Mouse (Mus musculus): ENCODE results near the gene Pde4dip. TPM values are rescaled to one million over a fixed set of nuclear protein-coding genes. Genes with fewer than 3 reads are reported as not detected.

The Pde4dip gene
- polyA plus RNA-seq, 1 experiment from 2014 or later, result 22.8 TPM

DNA sequence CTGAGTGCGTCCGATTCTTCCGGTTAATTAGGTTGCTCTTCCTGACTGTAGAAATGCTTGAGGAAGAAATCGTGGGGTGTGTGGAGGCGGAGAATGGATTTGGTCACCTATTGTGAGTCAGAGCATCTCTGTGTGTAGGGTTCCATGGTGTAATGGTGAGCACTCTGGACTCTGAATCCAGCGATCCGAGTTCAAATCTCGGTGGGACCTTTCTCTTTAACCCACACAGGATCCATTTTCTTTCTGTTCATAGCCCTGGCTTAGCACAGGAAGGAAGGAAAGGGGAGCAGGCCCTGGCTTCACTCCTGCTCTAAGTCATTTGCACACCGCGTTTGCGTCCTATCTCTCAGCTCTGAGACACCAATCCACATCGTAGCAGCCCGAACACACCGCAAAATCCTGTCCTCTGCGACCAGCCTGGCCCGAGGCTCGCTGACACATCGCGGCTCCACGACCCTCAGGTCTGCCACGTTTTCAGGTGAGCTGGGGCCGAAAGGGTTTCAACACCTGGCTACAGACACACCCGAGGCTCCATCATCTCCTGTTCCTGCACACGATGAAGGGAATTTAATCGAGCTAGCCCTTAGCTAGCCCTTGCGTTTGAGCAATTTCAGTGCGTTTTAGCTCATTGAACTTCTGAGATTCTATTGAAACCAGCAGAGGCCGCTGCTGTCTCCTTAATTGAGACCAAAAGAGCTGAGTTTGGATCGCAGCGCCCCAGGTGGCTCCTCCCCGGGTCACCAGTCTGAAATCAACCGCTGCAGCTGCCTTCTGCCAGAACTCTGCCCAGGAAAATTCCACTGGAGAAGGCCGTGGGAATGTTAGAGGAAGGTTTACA, 207.0 kb downstream of the Pde4dip start:
- Histone ChIP-seq H3K27ac (peak overlapping the region; percentile 44; the same call in 1 of the 2 replicates), H3K36me3 (no peaks in the 10 kb centered on the region)
- under 1% methylated on average over 33 of the region's 33 CpGs for WGBS

GRCm38 (mm10) chr3:97680631-97681320, 207.7 kb downstream of the Pde4dip start:
- DNase-seq (ENCODE audit: low spot score), result peak; percentile 84
- H3K4me1 ChIP-seq, result peaks cover 28% of the 10 kb centered on the region
- H3K36me3 ChIP-seq, result no peaks in the 10 kb centered on the region
- no peaks in the 10 kb centered on the region for H3K9me3 ChIP-seq (replicated peaks)
- H3K27ac ChIP-seq, result peak overlapping the region; percentile 44; the same call in 1 of the 2 replicates
- 2% methylated on average over 28 of the region's 28 CpGs for WGBS
- peak overlapping the region; percentile 49 for H3K4me3 ChIP-seq
- H3K27me3 ChIP-seq (ENCODE audit: low read depth, poor library complexity, severe bottlenecking), result peaks cover 54% of the 10 kb centered on the region

More for the DNA sequence above, 207.0 kb downstream of the Pde4dip start:
- DNase-seq (ENCODE audit: low spot score), result peak; percentile 83
- Histone ChIP-seq H3K27me3 (ENCODE audit: low read depth, poor library complexity, severe bottlenecking) (peaks cover 59% of the 10 kb centered on the region), H3K9me3 (replicated peaks) (no peaks in the 10 kb centered on the region), H3K4me3 (peak overlapping the region; percentile 49), H3K4me1 (peaks cover 28% of the 10 kb centered on the region)

GRCm38 (mm10) chr3:97678416-97678815, 210.1 kb downstream of the Pde4dip start:
- H3K4me1 ChIP-seq, result peaks cover 19% of the 10 kb centered on the region
- no peaks in the 10 kb centered on the region for H3K36me3 ChIP-seq
- H3K9me3 ChIP-seq (replicated peaks), result no peaks in the 10 kb centered on the region
- H3K4me3 ChIP-seq, result no peak overlapping the region
- no peak overlapping the region for H3K27ac ChIP-seq
- peaks cover 31% of the 10 kb centered on the region for H3K27me3 ChIP-seq (ENCODE audit: low read depth, poor library complexity, severe bottlenecking)
- no peak for DNase-seq (ENCODE audit: low spot score)
- 95% methylated on average over 3 of the region's 3 CpGs for WGBS

GRCm38 (mm10) chr3:97676126-97676525, 212.4 kb downstream of the Pde4dip start:
- H3K4me3 ChIP-seq, result no peak overlapping the region
- H3K4me1 ChIP-seq, result peaks cover 6% of the 10 kb centered on the region
- no peak for DNase-seq (ENCODE audit: low spot score)
- H3K27me3 ChIP-seq (ENCODE audit: low read depth, poor library complexity, severe bottlenecking), result peaks cover 11% of the 10 kb centered on the region
- WGBS, result 91% methylated on average over 3 of the region's 3 CpGs
- no peaks in the 10 kb centered on the region for H3K9me3 ChIP-seq (replicated peaks)
- H3K36me3 ChIP-seq, result peaks cover 2% of the 10 kb centered on the region
- no peak overlapping the region for H3K27ac ChIP-seq

- Histone ChIP-seq H3K4me1 (no peaks in the 10 kb centered on the region), H3K36me3 (peaks cover 14% of the 10 kb centered on the region), H3K4me3 (no peak within 1 kb of the TSS), H3K27me3 (ENCODE audit: low read depth, poor library complexity, severe bottlenecking) (no peaks in the 10 kb centered on the region), H3K9me3 (replicated peaks) (no peaks in the 10 kb centered on the region), H3K27ac (no peak within 1 kb of the TSS)
- DNase-seq (ENCODE audit: low spot score), result no peak
- 93% methylated on average over 7 of the region's 7 CpGs for WGBS
Measured at GRCm38 (mm10) chr3:97674644-97675110, 213.8 kb downstream of the Pde4dip start, which contains the start of gene Gm17651. TSS of gene Gm17651 (minus strand) at chr3:97674694.

DNA sequence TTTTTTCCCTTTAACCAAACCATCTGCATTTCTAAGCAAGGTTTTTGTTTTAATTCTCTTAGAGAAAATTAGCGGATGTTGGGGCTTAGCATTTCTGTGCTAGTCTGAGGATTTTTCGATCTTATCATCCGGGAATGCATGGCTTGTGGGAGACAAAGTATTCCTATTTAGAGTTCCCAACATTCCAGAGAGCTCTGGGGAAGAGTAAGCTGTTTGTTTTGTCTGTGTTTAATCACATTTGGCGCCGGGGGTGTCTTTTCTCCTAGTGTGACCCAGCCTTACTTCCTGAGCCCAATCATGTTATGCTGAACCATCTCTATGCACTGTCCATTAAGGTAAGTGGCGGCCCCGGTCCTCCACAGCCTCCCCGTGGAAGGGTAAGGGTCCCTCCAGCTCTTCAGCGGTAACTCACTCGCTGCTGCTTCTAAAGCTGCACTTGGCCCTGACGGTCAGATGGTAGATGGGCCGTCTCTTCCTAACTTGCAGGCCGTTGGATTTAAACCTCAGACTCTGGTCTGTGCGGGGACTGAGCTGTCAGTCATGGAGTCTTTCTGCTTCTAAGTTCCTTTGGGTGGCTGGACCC, 221.3 kb downstream of the Pde4dip start:
- WGBS, result 85% methylated on average over 14 of the region's 14 CpGs
- H3K27ac ChIP-seq, result no peak overlapping the region
- H3K4me1 ChIP-seq, result no peaks in the 10 kb centered on the region
- no peak overlapping the region for H3K4me3 ChIP-seq
- no peaks in the 10 kb centered on the region for H3K27me3 ChIP-seq (ENCODE audit: low read depth, poor library complexity, severe bottlenecking)
- DNase-seq (ENCODE audit: low spot score), result no peak
- no peaks in the 10 kb centered on the region for H3K9me3 ChIP-seq (replicated peaks)
- H3K36me3 ChIP-seq, result peaks cover 61% of the 10 kb centered on the region

- DNase-seq (ENCODE audit: low spot score), result no peak
- H3K27ac ChIP-seq, result no peak overlapping the region
- H3K27me3 ChIP-seq (ENCODE audit: low read depth, poor library complexity, severe bottlenecking), result no peaks in the 10 kb centered on the region
- no peaks in the 10 kb centered on the region for H3K9me3 ChIP-seq (replicated peaks)
- H3K4me3 ChIP-seq, result no peak overlapping the region
- WGBS, result 85% methylated on average over 8 of the region's 8 CpGs
- H3K36me3 ChIP-seq, result peaks cover 60% of the 10 kb centered on the region
- H3K4me1 ChIP-seq, result no peaks in the 10 kb centered on the region
Measured at GRCm38 (mm10) chr3:97666154-97666553, 222.4 kb downstream of the Pde4dip start.

GRCm38 (mm10) chr3:97665525-97665924, 223.0 kb downstream of the Pde4dip start:
- no peak overlapping the region for H3K27ac ChIP-seq
- no peak overlapping the region for H3K4me3 ChIP-seq
- DNase-seq (ENCODE audit: low spot score), result no peak
- H3K4me1 ChIP-seq, result no peaks in the 10 kb centered on the region
- 96% methylated on average over 9 of the region's 9 CpGs for WGBS
- H3K27me3 ChIP-seq (ENCODE audit: low read depth, poor library complexity, severe bottlenecking), result no peaks in the 10 kb centered on the region
- peaks cover 55% of the 10 kb centered on the region for H3K36me3 ChIP-seq
- no peaks in the 10 kb centered on the region for H3K9me3 ChIP-seq (replicated peaks)

- Histone ChIP-seq H3K27me3 (ENCODE audit: low read depth, poor library complexity, severe bottlenecking) (no peaks in the 10 kb centered on the region), H3K4me1 (peaks cover 18% of the 10 kb centered on the region), H3K9me3 (replicated peaks) (no peaks in the 10 kb centered on the region), H3K27ac (no peak overlapping the region), H3K4me3 (no peak overlapping the region), H3K36me3 (peaks cover 23% of the 10 kb centered on the region)
- 65% methylated on average over 8 of the region's 8 CpGs for WGBS
- no peak for DNase-seq (ENCODE audit: low spot score)
Measured at GRCm38 (mm10) chr3:97661206-97661605, 227.3 kb downstream of the Pde4dip start.

GRCm38 (mm10) chr3:97659746-97660145, 228.8 kb downstream of the Pde4dip start:
- DNase-seq (ENCODE audit: low spot score), result no peak
- peaks cover 18% of the 10 kb centered on the region for H3K36me3 ChIP-seq
- H3K27me3 ChIP-seq (ENCODE audit: low read depth, poor library complexity, severe bottlenecking), result no peaks in the 10 kb centered on the region
- H3K27ac ChIP-seq, result no peak overlapping the region
- H3K4me3 ChIP-seq, result no peak overlapping the region
- H3K4me1 ChIP-seq, result peaks cover 18% of the 10 kb centered on the region
- H3K9me3 ChIP-seq (replicated peaks), result no peaks in the 10 kb centered on the region
- WGBS, result 86% methylated on average over 7 of the region's 7 CpGs

GRCm38 (mm10) chr3:97658426-97659193, 229.9 kb downstream of the Pde4dip start:
- WGBS, result 1% methylated on average over 47 of the region's 50 CpGs
- Histone ChIP-seq H3K4me1 (peaks cover 18% of the 10 kb centered on the region), H3K27me3 (ENCODE audit: low read depth, poor library complexity, severe bottlenecking) (no peaks in the 10 kb centered on the region), H3K36me3 (peaks cover 12% of the 10 kb centered on the region), H3K27ac (peak overlapping the region; percentile 92), H3K9me3 (replicated peaks) (no peaks in the 10 kb centered on the region), H3K4me3 (peak overlapping the region; percentile 79)
- peak; percentile 33 for DNase-seq (ENCODE audit: low spot score)

DNA sequence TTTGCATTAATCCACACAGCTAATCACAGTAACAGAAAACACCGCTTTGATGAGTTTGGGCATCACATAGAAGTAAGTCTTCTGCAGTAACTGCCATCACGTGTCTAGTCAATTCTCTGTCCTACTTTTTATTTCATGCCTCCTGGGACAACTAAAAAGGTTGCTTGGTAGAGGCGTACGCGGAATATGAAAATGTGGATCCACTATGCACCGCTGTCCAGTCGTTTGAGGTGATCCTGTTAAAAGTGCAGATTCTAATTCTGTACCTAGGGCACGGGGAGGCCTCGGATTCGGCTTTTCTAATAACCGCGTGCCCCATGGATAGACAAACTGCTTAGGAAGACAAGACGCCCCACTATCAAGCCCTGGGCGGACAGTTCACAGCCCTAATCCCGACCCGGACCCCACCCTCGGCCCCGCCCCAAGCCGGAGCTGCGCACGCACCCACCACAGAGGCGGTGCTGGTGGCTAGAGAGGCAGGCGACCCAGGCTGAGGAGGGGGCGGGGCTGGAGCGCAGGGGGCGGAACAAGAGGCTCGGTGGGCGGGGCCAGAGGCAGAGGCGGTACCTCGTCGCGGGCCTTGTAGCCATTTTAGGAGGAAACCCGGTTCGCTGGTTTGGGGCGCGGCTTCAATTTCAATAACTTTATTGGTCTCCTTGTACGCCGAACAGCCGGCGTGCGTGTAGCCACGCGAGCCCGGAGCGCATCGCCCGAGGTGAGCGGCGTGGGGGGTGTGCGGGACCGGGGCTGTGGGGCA, 230.7 kb downstream of the Pde4dip start, which contains the start of gene Prkab2:
Prkab2 (plus strand) TSS at position 539 of the 757 bp plus-strand sequence.
- Histone ChIP-seq H3K9me3 (replicated peaks) (no peaks in the 10 kb centered on the region), H3K27me3 (ENCODE audit: low read depth, poor library complexity, severe bottlenecking) (no peaks in the 10 kb centered on the region), H3K4me3 (peak within 1 kb of the TSS; percentile 79), H3K4me1 (peaks cover 18% of the 10 kb centered on the region), H3K36me3 (peaks cover 6% of the 10 kb centered on the region), H3K27ac (peak within 1 kb of the TSS; percentile 92)
- WGBS, result 2% methylated on average over 51 of the region's 51 CpGs
- peak; percentile 100 for DNase-seq (ENCODE audit: low spot score)
